ENCODE assay signal across 20 mouse cellular contexts in the genomic region with DNA sequence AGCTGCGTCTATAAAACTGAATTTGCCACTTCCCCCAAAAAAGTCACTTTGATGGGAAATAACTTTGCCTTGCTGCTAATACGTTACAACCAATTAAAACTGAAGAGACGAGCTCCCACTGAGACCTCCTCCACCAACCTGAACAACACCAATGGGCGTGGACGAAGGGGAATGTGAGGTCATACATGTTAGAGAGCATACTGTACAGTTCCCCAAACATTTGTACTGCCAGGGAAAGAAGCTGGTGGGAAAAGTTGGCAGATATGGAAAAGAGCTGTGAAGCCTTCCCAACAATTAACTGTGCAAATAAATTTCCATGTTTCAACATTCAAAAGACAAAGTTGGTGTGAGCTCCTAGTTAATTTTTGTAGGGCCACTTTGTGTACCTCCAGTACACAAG. TPM values are rescaled to one million over a fixed set of nuclear protein-coding genes. Genes with fewer than 3 reads are reported as not detected.
DNase-seq lines count a peak whose midpoint lies in the region; TF ChIP-seq lines count a peak whose summit lies in the region.
"Had no signal": no experiment of that assay in that cellular context is flagged by ENCODE, and none has a peak within 500 bp of the region (broad histone marks: within the 10 kb centered on the region; RNA-seq: fewer than 3 reads in every experiment).

No protein-coding gene starts in this region.

- H3K79me2 ChIP-seq in myocyte (ENCODE audit: control insufficient read depth, insufficient read depth), result no peaks in the 10 kb centered on the region

- no peak overlapping the region for H3K4me3 ChIP-seq in layer of hippocampus, adult 2 months
- H3K4me3 ChIP-seq in myocyte, result no peak overlapping the region

- TF ChIP-seq CTCF in layer of hippocampus, adult 2 months (conservative IDR thresholded peaks at IDR 0.05), result no peak

- peak overlapping the region; percentile 8 for H3K4me2 ChIP-seq in myocyte (ENCODE audit: low read depth)

- H3K27me3 ChIP-seq in myocyte (ENCODE audit: control insufficient read depth, insufficient read depth, insufficient read length), result no peaks in the 10 kb centered on the region
- H3K27me3 ChIP-seq: CH12.LX, Patski had no signal

- H3ac ChIP-seq in myocyte (ENCODE audit: control insufficient read depth, insufficient read length), result no peak overlapping the region

- TF ChIP-seq POLR2A in myocyte (IDR thresholded peaks at IDR 0.05; ENCODE audit: insufficient read length, low read depth), result no peak

- peak overlapping the region; percentile 88 for H3K27ac ChIP-seq in layer of hippocampus, adult 2 months

- peak; percentile 53 for DNase-seq in heart, adult 11 months
- DNase-seq in heart, adult 18-20 months, result no peak
- no peak for DNase-seq in layer of hippocampus, adult 2 months (ENCODE audit: low spot score in 2 of 2)
- no peak for DNase-seq in layer of hippocampus, adult 9-11 months
- no peak for DNase-seq in c-Kit-positive CD71-positive TER-119-positive erythroid progenitor cells, embryonic 14.5 days (ENCODE audit: low spot score)
- DNase-seq: adrenal gland, adult 2 months; adrenal gland, adult 8-10 months; adrenal gland, postnatal 10 days; adrenal gland, postnatal 14 days; adrenal gland, postnatal 25 days; adrenal gland, postnatal 36 days; B cell, adult 2 months; cerebellum, adult 11 months; cerebellum, adult 11-12 months; cerebellum, adult 18-20 months; cerebellum, adult 2 months had no signal

- no peaks in the 10 kb centered on the region for H3K36me3 ChIP-seq in myocyte (ENCODE audit: control insufficient read depth, insufficient read depth)
- H3K36me3 ChIP-seq: G1E had no signal

TF ChIP-seq in myocyte, 11 proteins besides CTCF, POLR2A, EP300 and RAD21:
- TF ChIP-seq TCF3 (IDR thresholded peaks at IDR 0.05; ENCODE audit: insufficient read length, low read depth) (no peak), USF1 (IDR thresholded peaks at IDR 0.05; ENCODE audit: low read depth) (no peak), TCF12 (IDR thresholded peaks at IDR 0.05; ENCODE audit: insufficient read depth, poor library complexity, severe bottlenecking) (no peak), MYOG (IDR thresholded peaks at IDR 0.05; ENCODE audit: control insufficient read depth in 1 of 3, insufficient read depth in 1 of 3, insufficient read length in 2 of 3, low read depth in 2 of 3) (no peak), POLR2AphosphoS2 (IDR thresholded peaks at IDR 0.05; ENCODE audit: insufficient read length, low read depth) (no peak), REST (IDR thresholded peaks at IDR 0.05; ENCODE audit: insufficient read depth, insufficient read length) (no peak), MAX (IDR thresholded peaks at IDR 0.05; ENCODE audit: low read depth) (no peak), CEBPB (IDR thresholded peaks at IDR 0.05; ENCODE audit: insufficient read depth, poor library complexity, severe bottlenecking) (no peak), E2F4 (IDR thresholded peaks at IDR 0.05; ENCODE audit: insufficient read depth) (no peak), MYOD1 (IDR thresholded peaks at IDR 0.05; ENCODE audit: control insufficient read depth in 1 of 3, insufficient read length in 2 of 3, low read depth in 2 of 3) (no peak), SRF (IDR thresholded peaks at IDR 0.05; ENCODE audit: control insufficient read depth, insufficient read length, low read depth) (no peak)
TF ChIP-seq in myocyte: peak in this region for 0.

RNA-seq across cellular contexts. Expression of a gene that starts 25.3 kb away (rescaled TPM):
- 100 to 1,000 TPM; 335 to 343 TPM for total RNA-seq in heart, adult 18-20 months (2021)
- total RNA-seq in layer of hippocampus, adult 2 months (2021), result 100 to 1,000 TPM; 148 to 159 TPM
- 0.08 TPM for polyA plus RNA-seq in myocyte (2012; fragmentation: generic; extraction: Trizol)
